Mouse (Mus musculus): ENCODE measurements around the gene Zfp764. TPM values are rescaled to one million over a fixed set of nuclear protein-coding genes. Genes with fewer than 3 reads are reported as not detected.
A peak's percentile ranks its signal among the peaks of the same experiment; 100 is the strongest.
"Not testable (repeated sequence)": the region's sequence is repeated elsewhere in the genome, so short reads cannot be mapped to it uniquely, and the experiment has no call there.

The Zfp764 gene
- polyA plus RNA-seq, 1 experiment from 2014 or later: 7.5 TPM

GRCm38 (mm10) chr7:127393944-127394333, 12.7 kb downstream of the Zfp764 start:
- no peak for DNase-seq (ENCODE audit: low spot score)
- ATAC-seq (ENCODE audit: insufficient read depth, low FRiP score, low TSS enrichment): peak; percentile 39; the same call in 1 of the 2 replicates
- no peaks in the 10 kb centered on the region for H3K27me3 ChIP-seq (ENCODE audit: control insufficient read depth, insufficient read depth, low read length)
- H3K36me3 ChIP-seq (ENCODE audit: control insufficient read depth, insufficient read depth, low read length): 0 out of 2 replicates have a peak, but pooled peaks cover 2% of the 10 kb centered on the region
- peaks cover 3% of the 10 kb centered on the region; the same call in 1 of the 2 replicates for H3K4me1 ChIP-seq (ENCODE audit: control insufficient read depth, insufficient read depth, low read length)
- 25% methylated on average over 7 of the region's 7 CpGs for WGBS
- no peak overlapping the region for H3K27ac ChIP-seq (ENCODE audit: low read depth, low read length)
- H3K9ac ChIP-seq (ENCODE audit: low read length): peak overlapping the region; percentile 30; the same call in 1 of the 2 replicates
- peak overlapping the region; percentile 39 for H3K4me2 ChIP-seq (ENCODE audit: low read depth)
- H3K4me3 ChIP-seq (ENCODE audit: low read depth, low read length): peak overlapping the region; percentile 61
- H3K9me3 ChIP-seq (ENCODE audit: control insufficient read depth, low read length): no peaks in the 10 kb centered on the region

GRCm38 (mm10) chr7:127393157-127393943, 13.3 kb downstream of the Zfp764 start, which contains the start of gene E430018J23Rik:
Gene E430018J23Rik (minus strand): TSS chr7:127393629.
- Histone ChIP-seq H3K4me2 (ENCODE audit: low read depth) (peak within 1 kb of the TSS; percentile 73), H3K4me3 (ENCODE audit: low read depth, low read length) (peak within 1 kb of the TSS; percentile 61), H3K36me3 (ENCODE audit: control insufficient read depth, insufficient read depth, low read length) (0 out of 2 replicates have a peak, but pooled peaks cover 2% of the 10 kb centered on the region), H3K9ac (ENCODE audit: low read length) (peak within 1 kb of the TSS; percentile 84), H3K27me3 (ENCODE audit: control insufficient read depth, insufficient read depth, low read length) (no peaks in the 10 kb centered on the region), H3K27ac (ENCODE audit: low read depth, low read length) (peak within 1 kb of the TSS; percentile 80), H3K4me1 (ENCODE audit: control insufficient read depth, insufficient read depth, low read length) (peaks cover 3% of the 10 kb centered on the region; the same call in 1 of the 2 replicates), H3K9me3 (ENCODE audit: control insufficient read depth, low read length) (no peaks in the 10 kb centered on the region)
- 0% methylated on average over 41 of the region's 45 CpGs for WGBS
- DNase-seq (ENCODE audit: low spot score): peak; percentile 93
- ATAC-seq (ENCODE audit: insufficient read depth, low FRiP score, low TSS enrichment): peak; percentile 95

GRCm38 (mm10) chr7:127392251-127392824, 14.3 kb downstream of the Zfp764 start:
- peak overlapping the region; percentile 73 for H3K4me2 ChIP-seq (ENCODE audit: low read depth)
- H3K4me1 ChIP-seq (ENCODE audit: control insufficient read depth, insufficient read depth, low read length): peaks cover 3% of the 10 kb centered on the region; the same call in 1 of the 2 replicates
- DNase-seq (ENCODE audit: low spot score) (no peak), ATAC-seq (ENCODE audit: insufficient read depth, low FRiP score, low TSS enrichment) (no peak)
- peak overlapping the region; percentile 84; the same call in 1 of the 2 replicates for H3K9ac ChIP-seq (ENCODE audit: low read length)
- no peak overlapping the region for H3K27ac ChIP-seq (ENCODE audit: low read depth, low read length)
- 92% methylated on average over 8 of the region's 8 CpGs for WGBS
- 0 out of 2 replicates have a peak, but pooled peaks cover 2% of the 10 kb centered on the region for H3K36me3 ChIP-seq (ENCODE audit: control insufficient read depth, insufficient read depth, low read length)
- H3K9me3 ChIP-seq (ENCODE audit: control insufficient read depth, low read length): no peaks in the 10 kb centered on the region
- peak overlapping the region; percentile 61; the same call in 1 of the 2 replicates for H3K4me3 ChIP-seq (ENCODE audit: low read depth, low read length)
- H3K27me3 ChIP-seq (ENCODE audit: control insufficient read depth, insufficient read depth, low read length): no peaks in the 10 kb centered on the region

- 95% methylated on average over 16 of the region's 16 CpGs for WGBS
- Histone ChIP-seq H3K27ac (ENCODE audit: low read depth, low read length) (no peak overlapping the region), H3K9ac (ENCODE audit: low read length) (no peak overlapping the region), H3K9me3 (ENCODE audit: control insufficient read depth, low read length) (no peaks in the 10 kb centered on the region), H3K4me3 (ENCODE audit: low read depth, low read length) (no peak overlapping the region), H3K36me3 (ENCODE audit: control insufficient read depth, insufficient read depth, low read length) (0 out of 2 replicates have a peak, but pooled peaks cover 2% of the 10 kb centered on the region), H3K4me2 (ENCODE audit: low read depth) (no peak overlapping the region), H3K4me1 (ENCODE audit: control insufficient read depth, insufficient read depth, low read length) (peaks cover 3% of the 10 kb centered on the region; the same call in 1 of the 2 replicates), H3K27me3 (ENCODE audit: control insufficient read depth, insufficient read depth, low read length) (no peaks in the 10 kb centered on the region)
- no peak for ATAC-seq (ENCODE audit: insufficient read depth, low FRiP score, low TSS enrichment)
- DNase-seq (ENCODE audit: low spot score): no peak
Observed at GRCm38 (mm10) chr7:127391538-127391937, 15.1 kb downstream of the Zfp764 start.

- Histone ChIP-seq H3K27ac (ENCODE audit: low read depth, low read length) (no peak overlapping the region), H3K9ac (ENCODE audit: low read length) (no peak overlapping the region), H3K36me3 (ENCODE audit: control insufficient read depth, insufficient read depth, low read length) (0 out of 2 replicates have a peak, but pooled peaks cover 2% of the 10 kb centered on the region), H3K9me3 (ENCODE audit: control insufficient read depth, low read length) (no peaks in the 10 kb centered on the region), H3K4me3 (ENCODE audit: low read depth, low read length) (no peak overlapping the region), H3K27me3 (ENCODE audit: control insufficient read depth, insufficient read depth, low read length) (no peaks in the 10 kb centered on the region), H3K4me1 (ENCODE audit: control insufficient read depth, insufficient read depth, low read length) (peaks cover 3% of the 10 kb centered on the region; the same call in 1 of the 2 replicates), H3K4me2 (ENCODE audit: low read depth) (no peak overlapping the region)
- no peak for ATAC-seq (ENCODE audit: insufficient read depth, low FRiP score, low TSS enrichment)
- WGBS: 86% methylated on average over 7 of the region's 7 CpGs
- DNase-seq (ENCODE audit: low spot score): no peak
Observed at GRCm38 (mm10) chr7:127390306-127390705, 16.3 kb downstream of the Zfp764 start.

GRCm38 (mm10) chr7:127388201-127388600, 18.4 kb downstream of the Zfp764 start:
- not testable (repeated sequence) for H3K9me3 ChIP-seq (ENCODE audit: control insufficient read depth, low read length)

GRCm38 (mm10) chr7:127386641-127387392, 19.8 kb downstream of the Zfp764 start, which contains the start of gene 9130019O22Rik:
Gene 9130019O22Rik (minus strand): TSS chr7:127387166.
- peak within 1 kb of the TSS; percentile 65 for H3K9ac ChIP-seq (ENCODE audit: low read length)
- H3K9me3 ChIP-seq (ENCODE audit: control insufficient read depth, low read length): no peaks in the 10 kb centered on the region
- peak within 1 kb of the TSS; percentile 61 for H3K4me2 ChIP-seq (ENCODE audit: low read depth)
- 12% methylated on average over 33 of the region's 38 CpGs for WGBS
- H3K4me3 ChIP-seq (ENCODE audit: low read depth, low read length): peak within 1 kb of the TSS; percentile 53
- H3K27ac ChIP-seq (ENCODE audit: low read depth, low read length): no peak within 1 kb of the TSS
- no peaks in the 10 kb centered on the region for H3K4me1 ChIP-seq (ENCODE audit: control insufficient read depth, insufficient read depth, low read length)
- H3K36me3 ChIP-seq (ENCODE audit: control insufficient read depth, insufficient read depth, low read length): 0 out of 2 replicates have a peak, but pooled peaks cover 2% of the 10 kb centered on the region
- ATAC-seq (ENCODE audit: insufficient read depth, low FRiP score, low TSS enrichment) (peak; percentile 83), DNase-seq (ENCODE audit: low spot score) (peak; percentile 79)
- no peaks in the 10 kb centered on the region for H3K27me3 ChIP-seq (ENCODE audit: control insufficient read depth, insufficient read depth, low read length)

More at GRCm38 (mm10) chr7:127388201-127388600, 18.4 kb downstream of the Zfp764 start:
- not testable (repeated sequence) for H3K36me3 ChIP-seq (ENCODE audit: control insufficient read depth, insufficient read depth, low read length); DNase-seq (ENCODE audit: low spot score); ATAC-seq (ENCODE audit: insufficient read depth, low FRiP score, low TSS enrichment); H3K4me2 ChIP-seq (ENCODE audit: low read depth); H3K4me3 ChIP-seq (ENCODE audit: low read depth, low read length); H3K27ac ChIP-seq (ENCODE audit: low read depth, low read length); H3K27me3 ChIP-seq (ENCODE audit: control insufficient read depth, insufficient read depth, low read length); H3K9ac ChIP-seq (ENCODE audit: low read length); H3K4me1 ChIP-seq (ENCODE audit: control insufficient read depth, insufficient read depth, low read length)

GRCm38 (mm10) chr7:127385560-127385959, 21.1 kb downstream of the Zfp764 start:
- not testable (repeated sequence) for H3K4me2 ChIP-seq (ENCODE audit: low read depth); H3K4me3 ChIP-seq (ENCODE audit: low read depth, low read length); DNase-seq (ENCODE audit: low spot score); H3K4me1 ChIP-seq (ENCODE audit: control insufficient read depth, insufficient read depth, low read length); ATAC-seq (ENCODE audit: insufficient read depth, low FRiP score, low TSS enrichment); H3K36me3 ChIP-seq (ENCODE audit: control insufficient read depth, insufficient read depth, low read length); H3K27ac ChIP-seq (ENCODE audit: low read depth, low read length); H3K27me3 ChIP-seq (ENCODE audit: control insufficient read depth, insufficient read depth, low read length); H3K9me3 ChIP-seq (ENCODE audit: control insufficient read depth, low read length); H3K9ac ChIP-seq (ENCODE audit: low read length)
- WGBS: 94% methylated on average over 4 of the region's 4 CpGs
